Mouse (Mus musculus): ENCODE data around the gene Olfr96. TPM values are rescaled to one million over a fixed set of nuclear protein-coding genes. Genes with fewer than 3 reads are reported as not detected.
"Not testable (repeated sequence)": the region's sequence is repeated elsewhere in the genome, so short reads cannot be mapped to it uniquely, and the experiment has no call there.

Gene Olfr96
- not detected for total RNA-seq (2021)

GRCm38 (mm10) chr17:37219846-37220245, at the start of gene Olfr96:
Gene Olfr96 (plus strand): TSS chr17:37220146.
- DNase-seq = no peak

GRCm38 (mm10) chr17:37185474-37185873, 34.5 kb upstream of the Olfr96 start:
- DNase-seq = no peak

DNA sequence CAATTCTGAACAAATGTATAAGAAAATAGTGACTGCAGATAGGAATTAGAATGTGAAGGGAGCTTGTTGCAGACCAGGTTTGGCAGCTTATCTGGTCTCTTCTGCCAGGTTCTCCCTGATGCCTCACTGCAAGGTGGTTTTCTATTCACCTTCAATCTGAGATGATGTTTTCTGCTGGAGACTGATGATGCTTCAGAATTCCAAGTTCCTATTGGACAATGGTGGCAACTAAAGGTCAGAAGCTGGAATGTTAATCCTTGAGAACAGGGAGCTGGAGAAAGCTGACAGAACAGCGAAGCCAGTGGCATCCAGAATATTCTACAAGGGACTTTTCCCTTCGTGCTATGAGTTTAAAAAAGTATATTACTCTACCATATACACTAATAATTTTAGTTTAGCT, 29.2 kb upstream of the Olfr96 start:
- no peak for DNase-seq

GRCm38 (mm10) chr17:37193032-37193431, 26.9 kb upstream of the Olfr96 start:
- no peak for DNase-seq

GRCm38 (mm10) chr17:37193656-37194055, 26.3 kb upstream of the Olfr96 start, which contains the start of gene Ubd:
Gene Ubd (plus strand): TSS chr17:37193892.
- no peak for DNase-seq

GRCm38 (mm10) chr17:37194782-37195181, 25.2 kb upstream of the Olfr96 start:
- no peak for DNase-seq

- DNase-seq = peak in 1 of 2 experiments; percentile 31
Measured at GRCm38 (mm10) chr17:37196845-37197724, 22.9 kb upstream of the Olfr96 start.

DNA sequence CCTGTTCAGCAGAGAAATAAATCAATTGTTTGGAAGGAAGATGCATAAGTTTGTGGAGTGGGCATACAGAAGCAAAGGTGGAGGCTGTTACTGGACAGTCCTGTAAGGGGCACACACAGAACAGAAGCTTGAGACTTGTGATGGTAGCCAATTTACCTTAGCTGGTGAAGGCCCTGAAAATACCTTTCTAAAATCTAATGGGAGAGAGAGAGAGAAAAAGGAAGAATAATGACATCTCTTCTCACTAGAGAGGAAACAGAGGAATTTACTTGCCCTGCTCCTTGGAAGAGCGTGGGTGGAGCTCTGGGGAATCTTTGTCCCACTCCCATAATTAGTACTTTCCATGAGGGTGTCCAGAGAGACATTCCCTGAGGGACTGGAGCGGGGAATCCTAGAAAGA, 19.1 kb upstream of the Olfr96 start, which contains the start of gene Olfr94:
Olfr94 (minus strand) TSS at position 101 of the 400 bp plus-strand sequence.
- DNase-seq = no peak

DNA sequence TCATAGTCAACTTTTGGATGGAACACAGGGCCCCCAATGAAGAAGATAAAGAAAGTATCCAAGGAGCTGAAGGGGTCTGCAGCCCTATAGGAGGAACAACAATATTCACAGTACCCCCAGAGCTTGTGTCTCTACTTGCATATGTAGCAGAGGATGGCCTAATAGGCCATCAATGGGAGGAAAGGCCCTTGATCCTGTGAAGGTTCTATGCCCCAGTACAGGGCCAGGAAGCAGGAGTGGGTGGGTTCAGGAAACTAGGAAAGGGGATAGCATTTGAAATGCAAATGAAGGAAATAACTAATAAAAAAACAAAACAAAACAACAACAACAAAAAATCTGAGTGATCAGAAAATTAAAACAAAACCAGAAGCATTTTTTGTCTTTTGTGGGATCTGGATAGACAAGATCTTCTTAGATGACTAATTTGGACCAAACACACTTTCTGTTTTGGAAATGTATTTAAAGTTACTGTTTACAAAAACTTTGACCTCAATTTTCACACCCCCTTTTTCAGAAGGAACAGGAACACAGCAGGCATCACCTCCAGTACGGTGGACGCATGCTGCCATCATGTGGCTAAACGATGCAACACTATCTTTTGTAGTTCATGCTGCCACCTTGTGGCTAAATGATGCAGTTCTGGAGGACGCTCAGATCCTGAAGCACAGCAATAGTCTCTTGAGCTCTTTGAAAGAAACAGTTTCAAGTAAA, 16.6 kb upstream of the Olfr96 start:
- peak; percentile 76 to 78 for DNase-seq

- no peak for DNase-seq
Measured at GRCm38 (mm10) chr17:37203917-37204236, 16.1 kb upstream of the Olfr96 start.

DNA sequence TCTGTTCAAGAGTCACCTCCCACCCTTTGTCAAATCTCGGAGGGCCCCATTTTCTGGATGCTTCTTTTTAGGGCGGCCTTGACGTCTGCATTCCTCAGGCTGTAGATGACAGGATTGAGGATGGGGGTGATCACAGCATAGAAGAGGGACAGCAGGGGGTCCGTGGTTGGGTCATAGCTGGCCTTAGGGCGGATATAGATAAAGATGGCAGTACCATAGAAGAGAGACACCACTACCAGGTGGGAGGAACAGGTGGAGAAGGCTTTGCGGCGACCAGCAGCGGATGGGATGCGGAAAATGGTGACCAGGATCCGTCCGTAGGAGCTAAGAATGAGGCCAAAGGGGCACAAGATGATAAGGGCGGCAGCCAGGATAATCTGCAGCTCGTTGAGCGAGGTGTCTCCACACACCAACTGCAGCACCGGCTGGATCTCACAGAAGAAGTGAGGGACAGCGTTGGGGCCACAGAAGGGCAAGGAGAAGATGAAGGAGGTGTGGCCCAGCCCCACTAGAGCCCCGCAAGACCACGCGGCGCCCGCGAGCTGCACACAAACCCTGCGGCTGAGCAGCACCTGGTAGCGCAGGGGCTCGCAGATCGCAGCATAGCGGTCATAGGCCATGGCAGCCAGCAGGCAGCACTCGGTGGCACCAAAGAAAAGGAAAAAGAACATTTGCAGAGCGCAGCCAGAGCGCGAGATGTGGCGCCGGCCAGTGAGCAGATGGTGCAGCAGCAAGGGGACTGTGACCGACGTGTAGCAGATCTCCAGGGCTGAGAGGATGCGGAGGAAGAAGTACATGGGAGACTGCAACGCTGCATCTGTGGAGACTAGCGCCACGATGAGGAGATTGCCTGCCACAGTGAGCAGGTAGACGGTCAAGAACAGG, 8.8 kb upstream of the Olfr96 start:
- peak; percentile 3 for DNase-seq

DNA sequence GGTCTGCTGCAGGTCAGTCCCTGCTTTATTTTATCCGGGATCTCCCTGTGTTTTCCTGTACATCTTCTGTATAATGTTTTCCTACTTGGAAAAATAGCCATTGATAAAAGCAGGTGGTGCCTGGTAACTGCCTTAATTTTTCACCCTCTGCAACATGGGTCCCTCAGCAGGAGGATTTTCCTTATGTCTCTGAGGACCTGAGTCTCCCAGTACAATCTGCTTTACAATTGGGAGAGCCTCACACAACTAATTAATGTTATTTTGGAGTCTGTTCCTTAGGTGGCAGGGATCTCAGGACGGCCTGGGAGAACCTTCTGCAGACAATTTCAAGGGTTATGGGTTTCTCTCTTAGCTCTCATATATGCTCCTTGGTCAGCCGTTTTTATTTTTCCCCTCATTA, 6.9 kb upstream of the Olfr96 start, which contains the start of gene Olfr95:
Olfr95 (minus strand) TSS at position 101 of the 400 bp plus-strand sequence.
- DNase-seq = no peak

DNA sequence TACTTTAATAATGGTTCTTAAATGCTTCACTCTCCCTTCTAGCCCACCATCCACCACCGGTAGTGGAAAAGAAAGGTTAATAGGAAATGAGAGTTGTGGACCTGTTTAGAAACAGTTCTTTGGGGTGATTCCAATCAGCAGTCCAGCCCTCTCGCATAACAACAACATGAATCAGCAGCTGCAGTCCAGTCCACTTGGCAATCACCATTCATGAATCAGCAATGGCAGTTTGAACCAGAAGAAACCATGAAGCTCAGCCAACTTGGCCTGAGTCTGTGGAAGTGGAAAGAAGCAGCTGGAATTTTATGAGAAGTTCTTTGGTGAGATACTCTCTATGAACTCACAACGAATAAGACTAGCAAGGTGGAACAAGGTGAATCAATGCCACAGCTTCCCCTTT, 1.5 kb upstream of the Olfr96 start:
- no peak for DNase-seq

GRCm38 (mm10) chr17:37221879-37222278, 1.9 kb downstream of the Olfr96 start:
- no peak for DNase-seq

DNA sequence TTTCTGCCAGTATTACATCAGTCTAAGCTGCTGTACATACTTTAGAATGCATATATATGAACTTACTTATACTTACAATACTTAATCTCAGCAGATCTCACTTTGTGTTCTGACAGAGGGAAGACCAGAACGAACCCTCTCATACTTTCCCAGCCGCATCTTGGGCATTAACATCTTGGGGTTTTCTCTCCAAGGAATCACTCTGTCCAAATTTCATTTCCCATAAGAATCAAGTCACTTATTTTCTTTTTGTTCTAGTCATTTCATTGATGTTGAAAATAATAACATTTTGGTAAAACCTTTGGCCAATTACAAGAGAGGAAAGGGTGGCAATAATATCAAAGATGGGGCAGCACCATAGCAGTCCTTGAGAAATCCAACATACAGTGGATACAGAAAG, 17.3 kb downstream of the Olfr96 start, which contains the start of gene Olfr97:
Olfr97 (minus strand) TSS at position 101 of the 400 bp plus-strand sequence.
- DNase-seq = not testable (repeated sequence)

- no peak for DNase-seq
Measured at GRCm38 (mm10) chr17:37242198-37242597, 22.3 kb downstream of the Olfr96 start.

GRCm38 (mm10) chr17:37246715-37247114, 26.8 kb downstream of the Olfr96 start:
- peak; percentile 1 to 4 for DNase-seq

DNA sequence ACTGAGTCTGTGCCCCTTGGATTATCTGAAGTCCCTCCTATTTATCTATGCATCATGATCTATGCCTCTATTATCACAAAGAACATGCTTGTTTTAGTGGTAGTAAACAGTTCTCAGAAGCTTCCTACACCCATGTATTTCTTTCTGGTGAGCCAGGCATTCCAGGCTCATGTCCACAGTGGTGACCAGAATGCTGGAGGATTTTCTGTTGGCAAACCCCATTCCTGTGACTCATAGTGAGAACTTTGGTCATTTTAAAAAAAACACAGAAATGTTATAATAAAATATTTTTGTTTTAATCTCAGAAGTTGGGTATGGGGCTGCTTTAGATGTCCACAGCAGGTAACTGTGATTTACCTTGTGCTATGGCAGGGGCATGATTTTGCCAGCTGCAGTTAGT, 29.5 kb downstream of the Olfr96 start:
- no peak for DNase-seq

- no peak for DNase-seq
Measured at GRCm38 (mm10) chr17:37250544-37250943, 30.6 kb downstream of the Olfr96 start.

DNA sequence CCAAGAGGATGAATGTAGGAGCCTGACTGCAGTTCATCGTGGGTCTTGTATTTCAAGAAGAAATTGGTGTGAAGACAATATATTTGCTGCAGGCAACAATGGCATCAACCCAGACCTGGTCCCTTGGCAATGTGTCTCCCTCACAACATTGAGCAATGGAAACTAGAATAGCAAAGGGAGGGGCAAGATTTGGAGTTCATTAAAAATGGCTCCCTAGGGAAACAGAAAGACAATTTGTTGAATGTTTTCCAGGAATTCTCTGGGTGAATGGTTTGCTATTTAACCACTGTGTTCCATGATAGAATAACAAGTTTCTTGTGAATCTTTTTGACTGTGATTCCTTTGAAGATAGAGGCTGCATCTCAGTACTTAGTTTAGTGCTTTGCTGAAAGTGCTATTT, 43.7 kb downstream of the Olfr96 start, which contains the start of gene Olfr98:
Olfr98 (minus strand) TSS at position 124 of the 400 bp plus-strand sequence.
- DNase-seq = no peak

- DNase-seq = peak; percentile 78 to 90
Measured at GRCm38 (mm10) chr17:37270058-37270701, 50.2 kb downstream of the Olfr96 start, which contains the start of gene H2-M3. Gene H2-M3 (plus strand): TSS chr17:37270220.

DNA sequence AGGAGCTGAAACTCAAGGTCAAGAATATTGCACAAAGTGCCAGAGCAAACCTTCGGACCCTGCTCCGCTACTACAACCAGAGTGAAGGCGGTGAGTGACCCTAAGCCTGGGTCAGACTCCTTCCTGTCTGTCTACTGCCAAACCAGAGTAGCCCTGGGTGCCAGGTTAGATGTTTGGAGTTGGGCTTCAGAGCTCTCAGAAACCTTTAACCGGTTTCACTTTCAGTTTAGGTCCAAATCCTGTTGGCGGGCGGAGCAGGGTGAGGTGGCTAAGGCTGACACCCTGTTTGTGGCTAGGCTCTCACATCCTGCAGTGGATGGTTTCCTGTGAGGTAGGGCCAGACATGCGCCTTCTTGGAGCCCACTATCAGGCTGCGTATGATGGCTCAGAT, 50.8 kb downstream of the Olfr96 start:
- DNase-seq = no peak

Measured in layer of hippocampus, postnatal 36 days (tissue).